Mouse (Mus musculus): ENCODE measurements around the gene Tas2r114.

Tas2r114 gene

DNA sequence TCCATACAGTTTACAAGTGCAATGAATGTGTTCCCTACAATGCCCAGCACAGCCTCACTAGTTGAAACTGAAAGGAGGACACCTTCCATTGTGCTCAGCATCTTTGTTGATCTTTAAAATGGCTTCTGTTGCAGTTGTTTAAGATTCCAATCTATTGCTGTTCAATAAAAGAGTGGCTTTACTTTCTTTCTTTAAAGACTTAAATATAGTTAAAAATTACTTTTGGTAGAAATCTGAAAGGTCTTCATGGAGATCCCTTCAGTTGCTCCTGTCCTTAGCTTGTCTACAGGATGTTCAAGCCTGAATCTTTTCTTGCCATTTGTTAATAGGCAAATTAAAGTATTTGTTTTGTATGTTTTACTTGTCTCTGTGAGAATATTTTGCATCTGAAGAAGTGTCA lies at the start of gene Tas2r114:
Tas2r114 (minus strand) TSS at position 101 of the 400 bp plus-strand sequence.
- no peak for DNase-seq (ENCODE audit: low read depth in 1 of 2, low spot score in 2 of 2)

- DNase-seq (ENCODE audit: low read depth in 1 of 2, low spot score in 2 of 2) = no peak
These were observed 22.9 kb upstream of the Tas2r114 start for GRCm38 (mm10) chr6:131712803-131713202.

DNA sequence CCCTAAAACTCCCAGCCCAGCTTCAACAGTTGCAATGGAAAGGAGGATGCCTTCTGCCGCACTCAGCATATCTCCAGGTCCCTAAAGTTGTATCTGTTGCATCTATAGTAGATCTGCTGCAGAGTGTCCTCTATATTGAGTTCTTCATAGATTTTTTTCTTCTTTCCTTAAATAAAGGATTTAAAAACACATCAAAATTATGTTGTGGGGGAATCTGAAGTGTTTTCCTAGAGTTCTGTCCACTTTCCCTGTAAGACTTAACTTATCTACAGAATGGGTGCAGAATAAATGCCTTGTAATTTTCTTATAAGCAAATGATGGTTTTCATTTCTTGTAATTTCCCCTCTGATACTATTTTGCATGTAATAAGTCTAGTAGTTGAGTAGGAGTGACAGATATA lies 2.5 kb downstream of the Tas2r114 start, which contains the start of gene Tas2r105:
Tas2r105 (minus strand) TSS at position 101 of the 400 bp plus-strand sequence.
- DNase-seq (ENCODE audit: low read depth in 1 of 2, low spot score in 2 of 2) = no peak

DNA sequence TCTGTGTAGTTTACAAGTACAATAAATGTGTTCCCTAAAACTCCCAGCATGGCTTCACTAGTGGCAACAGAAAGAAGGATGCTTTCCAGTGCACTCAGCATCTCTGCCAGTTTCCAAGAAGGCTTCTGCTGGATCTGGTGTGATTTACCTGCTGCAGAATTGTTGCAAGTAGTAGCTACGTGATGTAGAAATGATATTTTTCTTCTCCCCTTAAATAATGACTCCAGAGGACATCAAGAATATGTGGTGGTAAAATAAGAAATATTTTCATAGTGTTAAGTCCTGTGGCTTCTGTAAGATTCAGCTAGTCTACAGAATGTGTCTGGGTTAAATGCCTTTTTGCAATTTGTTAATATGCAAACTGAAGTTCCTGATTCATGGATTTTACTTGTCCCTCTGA lies 4.2 kb downstream of the Tas2r114 start, which contains the start of gene Tas2r104:
Tas2r104 (minus strand) TSS at position 101 of the 400 bp plus-strand sequence.
- DNase-seq (ENCODE audit: low read depth in 1 of 2, low spot score in 2 of 2) = no peak

- no peak for DNase-seq (ENCODE audit: low read depth in 1 of 2, low spot score in 2 of 2)
These were observed 11.1 kb downstream of the Tas2r114 start, which contains the start of gene Tas2r106 for GRCm38 (mm10) chr6:131678786-131679185. Tas2r106 (minus strand) TSS chr6:131678886.

DNA sequence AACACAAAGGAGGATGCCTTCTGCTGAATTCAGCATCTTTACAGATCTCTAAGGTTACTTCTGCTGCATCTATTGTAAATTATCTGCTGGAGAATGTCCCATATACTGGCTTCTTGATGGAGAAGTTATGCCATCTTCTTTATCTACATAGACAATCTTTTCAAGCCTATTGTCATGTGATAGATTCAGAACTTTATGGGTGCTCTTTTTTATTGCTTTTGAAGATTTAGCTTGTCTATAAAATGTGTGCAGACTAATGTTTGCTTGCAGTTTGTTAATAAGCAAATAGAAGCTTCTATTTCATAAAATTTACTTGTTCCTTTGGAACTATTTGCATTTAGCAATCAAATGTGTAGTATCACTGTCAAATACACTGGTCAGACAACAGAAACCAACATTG lies 29.8 kb downstream of the Tas2r114 start, which contains the start of gene Tas2r107:
Tas2r107 (minus strand) TSS at position 101 of the 400 bp plus-strand sequence.
- no peak for DNase-seq (ENCODE audit: low read depth in 1 of 2, low spot score in 2 of 2)

Data from monocyte, adult 2 months (primary cell).